Mouse (Mus musculus): ENCODE results near the gene D930048N14Rik.

- TF ChIP-seq FOSL1 (IDR thresholded peaks at IDR 0.05; ENCODE audit: insufficient read depth, low read length, poor library complexity, severe bottlenecking): no peak
- TF ChIP-seq CTCF (IDR thresholded peaks at IDR 0.05; ENCODE audit: control insufficient read depth, insufficient read depth, insufficient read length): no peak
- peak; percentile 81 for TF ChIP-seq MAX (IDR thresholded peaks at IDR 0.05)
- TF ChIP-seq CEBPB (IDR thresholded peaks at IDR 0.05; ENCODE audit: low read depth): no peak
- TF ChIP-seq MYOG (IDR thresholded peaks at IDR 0.05; ENCODE audit: control insufficient read depth, extremely low read depth, insufficient read length): no peak
- no peak for TF ChIP-seq MYOD1 (IDR thresholded peaks at IDR 0.05; ENCODE audit: control insufficient read depth, insufficient read length, low read depth)
Observed at GRCm38 (mm10) chr11:51615601-51616000, 35.2 kb upstream of the D930048N14Rik start.
